Mouse (Mus musculus): ENCODE measurements around the gene Kmt2d. TPM values are rescaled to one million over a fixed set of nuclear protein-coding genes. Genes with fewer than 3 reads are reported as not detected.

Kmt2d gene
- polyA plus RNA-seq, 1 experiment from 2014 or later: 9.9 TPM

- H3K27me3 ChIP-seq (replicated peaks): no peaks in the 10 kb centered on the region
- peaks cover 96% of the 10 kb centered on the region for H3K36me3 ChIP-seq
- no peak overlapping the region for H3K27ac ChIP-seq (replicated peaks)
- H3K9me3 ChIP-seq (replicated peaks): no peaks in the 10 kb centered on the region
- no peak overlapping the region for H3K4me3 ChIP-seq (replicated peaks)
- no peaks in the 10 kb centered on the region for H3K4me1 ChIP-seq
- WGBS: 91% methylated on average over 21 of the region's 21 CpGs
- H3K4me2 ChIP-seq: no peak overlapping the region
- no peak overlapping the region for H3K9ac ChIP-seq (replicated peaks)
- ATAC-seq (ENCODE audit: low FRiP score): no peak
Measured at GRCm38 (mm10) chr15:98851229-98851818, 19.7 kb downstream of the Kmt2d start.

GRCm38 (mm10) chr15:98850668-98851067, 20.3 kb downstream of the Kmt2d start:
- Histone ChIP-seq H3K27ac (replicated peaks) (no peak overlapping the region), H3K4me3 (replicated peaks) (no peak overlapping the region), H3K4me1 (no peaks in the 10 kb centered on the region), H3K36me3 (peaks cover 96% of the 10 kb centered on the region), H3K9ac (replicated peaks) (no peak overlapping the region), H3K9me3 (replicated peaks) (no peaks in the 10 kb centered on the region), H3K4me2 (no peak overlapping the region), H3K27me3 (replicated peaks) (no peaks in the 10 kb centered on the region)
- WGBS: 94% methylated on average over 14 of the region's 14 CpGs
- ATAC-seq (ENCODE audit: low FRiP score): no peak

GRCm38 (mm10) chr15:98849956-98850600, 20.9 kb downstream of the Kmt2d start:
- no peak for ATAC-seq (ENCODE audit: low FRiP score)
- WGBS: 92% methylated on average over 16 of the region's 16 CpGs
- H3K4me1 ChIP-seq: no peaks in the 10 kb centered on the region
- H3K9me3 ChIP-seq (replicated peaks): no peaks in the 10 kb centered on the region
- H3K4me2 ChIP-seq: no peak overlapping the region
- H3K27me3 ChIP-seq (replicated peaks): no peaks in the 10 kb centered on the region
- H3K4me3 ChIP-seq (replicated peaks): no peak overlapping the region
- H3K36me3 ChIP-seq: peaks cover 96% of the 10 kb centered on the region
- H3K27ac ChIP-seq (replicated peaks): no peak overlapping the region
- no peak overlapping the region for H3K9ac ChIP-seq (replicated peaks)

- ATAC-seq (ENCODE audit: low FRiP score): no peak
- no peak overlapping the region for H3K4me2 ChIP-seq
- H3K36me3 ChIP-seq: peaks cover 96% of the 10 kb centered on the region
- no peaks in the 10 kb centered on the region for H3K4me1 ChIP-seq
- H3K4me3 ChIP-seq (replicated peaks): no peak overlapping the region
- H3K9ac ChIP-seq (replicated peaks): no peak overlapping the region
- no peaks in the 10 kb centered on the region for H3K27me3 ChIP-seq (replicated peaks)
- no peak overlapping the region for H3K27ac ChIP-seq (replicated peaks)
- 96% methylated on average over 11 of the region's 11 CpGs for WGBS
- H3K9me3 ChIP-seq (replicated peaks): no peaks in the 10 kb centered on the region
Measured at GRCm38 (mm10) chr15:98849165-98849564, 21.8 kb downstream of the Kmt2d start.

GRCm38 (mm10) chr15:98846140-98846539, 24.9 kb downstream of the Kmt2d start:
- Histone ChIP-seq H3K4me1 (no peaks in the 10 kb centered on the region), H3K4me2 (no peak overlapping the region), H3K36me3 (peaks cover 96% of the 10 kb centered on the region), H3K27me3 (replicated peaks) (no peaks in the 10 kb centered on the region), H3K9me3 (replicated peaks) (no peaks in the 10 kb centered on the region), H3K27ac (replicated peaks) (no peak overlapping the region), H3K4me3 (replicated peaks) (no peak overlapping the region), H3K9ac (replicated peaks) (no peak overlapping the region)
- no peak for ATAC-seq (ENCODE audit: low FRiP score)
- 90% methylated on average over 8 of the region's 8 CpGs for WGBS

GRCm38 (mm10) chr15:98845149-98845548, 25.9 kb downstream of the Kmt2d start:
- H3K36me3 ChIP-seq: peaks cover 96% of the 10 kb centered on the region
- no peaks in the 10 kb centered on the region for H3K27me3 ChIP-seq (replicated peaks)
- H3K9me3 ChIP-seq (replicated peaks): no peaks in the 10 kb centered on the region
- H3K4me3 ChIP-seq (replicated peaks): no peak overlapping the region
- 98% methylated on average over 2 of the region's 2 CpGs for whole genome bisulfite sequencing
- no peak overlapping the region for H3K4me2 ChIP-seq
- H3K27ac ChIP-seq (replicated peaks): no peak overlapping the region
- no peak for ATAC-seq (ENCODE audit: low FRiP score)
- H3K9ac ChIP-seq (replicated peaks): no peak overlapping the region
- H3K4me1 ChIP-seq: no peaks in the 10 kb centered on the region

- no peaks in the 10 kb centered on the region for H3K4me1 ChIP-seq
- no peak overlapping the region for H3K4me2 ChIP-seq
- peaks cover 96% of the 10 kb centered on the region for H3K36me3 ChIP-seq
- H3K27me3 ChIP-seq (replicated peaks): no peaks in the 10 kb centered on the region
- no peak overlapping the region for H3K4me3 ChIP-seq (replicated peaks)
- no peak overlapping the region for H3K9ac ChIP-seq (replicated peaks)
- WGBS: 90% methylated on average over 11 of the region's 11 CpGs
- no peak overlapping the region for H3K27ac ChIP-seq (replicated peaks)
- ATAC-seq (ENCODE audit: low FRiP score): no peak; the same call in 1 of the 2 replicates
- H3K9me3 ChIP-seq (replicated peaks): no peaks in the 10 kb centered on the region
Measured at GRCm38 (mm10) chr15:98843595-98844223, 27.3 kb downstream of the Kmt2d start.

GRCm38 (mm10) chr15:98839671-98840585, 31.1 kb downstream of the Kmt2d start:
- H3K9me3 ChIP-seq (replicated peaks): no peaks in the 10 kb centered on the region
- H3K4me1 ChIP-seq: no peaks in the 10 kb centered on the region
- H3K4me3 ChIP-seq (replicated peaks): no peak overlapping the region
- no peak for ATAC-seq (ENCODE audit: low FRiP score)
- peaks cover 100% of the 10 kb centered on the region for H3K36me3 ChIP-seq
- H3K9ac ChIP-seq (replicated peaks): no peak overlapping the region
- H3K4me2 ChIP-seq: no peak overlapping the region
- H3K27ac ChIP-seq (replicated peaks): no peak overlapping the region
- H3K27me3 ChIP-seq (replicated peaks): no peaks in the 10 kb centered on the region
- WGBS: 95% methylated on average over 30 of the region's 30 CpGs

GRCm38 (mm10) chr15:98839161-98839560, 31.8 kb downstream of the Kmt2d start:
- Histone ChIP-seq H3K27ac (replicated peaks) (no peak overlapping the region), H3K4me2 (no peak overlapping the region), H3K27me3 (replicated peaks) (no peaks in the 10 kb centered on the region), H3K36me3 (peaks cover 100% of the 10 kb centered on the region), H3K4me3 (replicated peaks) (no peak overlapping the region), H3K9ac (replicated peaks) (no peak overlapping the region), H3K4me1 (no peaks in the 10 kb centered on the region), H3K9me3 (replicated peaks) (no peaks in the 10 kb centered on the region)
- no peak for ATAC-seq (ENCODE audit: low FRiP score)
- WGBS: 92% methylated on average over 14 of the region's 14 CpGs

- no peaks in the 10 kb centered on the region for H3K4me1 ChIP-seq
- 78% methylated on average over 4 of the region's 4 CpGs for WGBS
- no peak overlapping the region for H3K4me2 ChIP-seq
- H3K27ac ChIP-seq (replicated peaks): no peak overlapping the region
- H3K9me3 ChIP-seq (replicated peaks): no peaks in the 10 kb centered on the region
- no peaks in the 10 kb centered on the region for H3K27me3 ChIP-seq (replicated peaks)
- no peak for ATAC-seq (ENCODE audit: low FRiP score)
- no peak overlapping the region for H3K9ac ChIP-seq (replicated peaks)
- peaks cover 96% of the 10 kb centered on the region for H3K36me3 ChIP-seq
- no peak overlapping the region for H3K4me3 ChIP-seq (replicated peaks)
Measured at GRCm38 (mm10) chr15:98837743-98838103, 33.3 kb downstream of the Kmt2d start.

GRCm38 (mm10) chr15:98837006-98837742, 33.8 kb downstream of the Kmt2d start:
- Histone ChIP-seq H3K36me3 (peaks cover 90% of the 10 kb centered on the region), H3K9ac (replicated peaks) (no peak overlapping the region), H3K4me1 (peaks cover under 1% of the 10 kb centered on the region; the same call in 1 of the 2 replicates), H3K9me3 (replicated peaks) (no peaks in the 10 kb centered on the region), H3K4me2 (no peak overlapping the region), H3K27me3 (replicated peaks) (no peaks in the 10 kb centered on the region), H3K4me3 (replicated peaks) (no peak overlapping the region), H3K27ac (replicated peaks) (no peak overlapping the region)
- no peak for ATAC-seq (ENCODE audit: low FRiP score)
- 95% methylated on average over 21 of the region's 21 CpGs for WGBS
